Mouse (Mus musculus): ENCODE data around the gene Abca8a. TPM values are rescaled to one million over a fixed set of nuclear protein-coding genes. Genes with fewer than 3 reads are reported as not detected.

The Abca8a gene
- polyA plus RNA-seq, 1 experiment from 2014 or later = 1.5 TPM

- Histone ChIP-seq H3K4me2 (replicated peaks; ENCODE audit: low read depth) (no peak overlapping the region), H3K36me3 (ENCODE audit: control insufficient read depth, insufficient read depth) (no peaks in the 10 kb centered on the region), H3K9me3 (ENCODE audit: control insufficient read depth) (no peaks in the 10 kb centered on the region), H3K27me3 (replicated peaks; ENCODE audit: control insufficient read depth, insufficient read depth, low read length) (no peaks in the 10 kb centered on the region), H3K4me3 (ENCODE audit: low read depth, low read length) (no peak overlapping the region), H3K27ac (ENCODE audit: low read depth, low read length) (no peak overlapping the region), H3K4me1 (replicated peaks; ENCODE audit: control insufficient read depth, insufficient read depth, low read length) (no peaks in the 10 kb centered on the region), H3K9ac (ENCODE audit: low read depth, low read length) (no peak overlapping the region)
- WGBS = 65% methylated on average over 3 of the region's 3 CpGs
- no peak for ATAC-seq
- TF ChIP-seq CTCF (IDR thresholded peaks at IDR 0.05; ENCODE audit: low read depth) = no peak
Measured at GRCm38 (mm10) chr11:110053681-110054080, 42.1 kb downstream of the Abca8a start.

- no peaks in the 10 kb centered on the region for H3K4me1 ChIP-seq (replicated peaks; ENCODE audit: control insufficient read depth, insufficient read depth, low read length)
- WGBS = 95% methylated on average over 2 of the region's 2 CpGs
- no peak overlapping the region for H3K4me3 ChIP-seq (ENCODE audit: low read depth, low read length)
- no peak overlapping the region for H3K27ac ChIP-seq (ENCODE audit: low read depth, low read length)
- H3K36me3 ChIP-seq (ENCODE audit: control insufficient read depth, insufficient read depth) = no peaks in the 10 kb centered on the region
- ATAC-seq = no peak
- no peaks in the 10 kb centered on the region for H3K27me3 ChIP-seq (replicated peaks; ENCODE audit: control insufficient read depth, insufficient read depth, low read length)
- no peak overlapping the region for H3K4me2 ChIP-seq (replicated peaks; ENCODE audit: low read depth)
- TF ChIP-seq CTCF (IDR thresholded peaks at IDR 0.05; ENCODE audit: low read depth) = no peak
- no peaks in the 10 kb centered on the region for H3K9me3 ChIP-seq (ENCODE audit: control insufficient read depth)
- H3K9ac ChIP-seq (ENCODE audit: low read depth, low read length) = no peak overlapping the region
Measured at GRCm38 (mm10) chr11:110037795-110038194, 58.0 kb downstream of the Abca8a start.

- H3K9ac ChIP-seq (ENCODE audit: low read depth, low read length) = no peak overlapping the region
- no peaks in the 10 kb centered on the region for H3K36me3 ChIP-seq (ENCODE audit: control insufficient read depth, insufficient read depth)
- ATAC-seq = peak; percentile 36; the same call in 1 of the 2 replicates
- WGBS = 18% methylated on average over 7 of the region's 7 CpGs
- H3K4me2 ChIP-seq (replicated peaks; ENCODE audit: low read depth) = no peak overlapping the region
- H3K27me3 ChIP-seq (replicated peaks; ENCODE audit: control insufficient read depth, insufficient read depth, low read length) = no peaks in the 10 kb centered on the region
- H3K4me1 ChIP-seq (replicated peaks; ENCODE audit: control insufficient read depth, insufficient read depth, low read length) = no peaks in the 10 kb centered on the region
- no peak overlapping the region for H3K4me3 ChIP-seq (ENCODE audit: low read depth, low read length)
- no peaks in the 10 kb centered on the region for H3K9me3 ChIP-seq (ENCODE audit: control insufficient read depth)
- H3K27ac ChIP-seq (ENCODE audit: low read depth, low read length) = no peak overlapping the region
- no peak for TF ChIP-seq CTCF (IDR thresholded peaks at IDR 0.05; ENCODE audit: low read depth)
Measured at GRCm38 (mm10) chr11:110028913-110029695, 66.7 kb downstream of the Abca8a start.

- WGBS = 52% methylated on average over 2 of the region's 2 CpGs
- no peaks in the 10 kb centered on the region for H3K4me1 ChIP-seq (replicated peaks; ENCODE audit: control insufficient read depth, insufficient read depth, low read length)
- H3K36me3 ChIP-seq (ENCODE audit: control insufficient read depth, insufficient read depth) = no peaks in the 10 kb centered on the region
- no peak overlapping the region for H3K4me3 ChIP-seq (ENCODE audit: low read depth, low read length)
- no peak overlapping the region for H3K4me2 ChIP-seq (replicated peaks; ENCODE audit: low read depth)
- H3K9ac ChIP-seq (ENCODE audit: low read depth, low read length) = no peak overlapping the region
- H3K27me3 ChIP-seq (replicated peaks; ENCODE audit: control insufficient read depth, insufficient read depth, low read length) = no peaks in the 10 kb centered on the region
- ATAC-seq = no peak
- no peak for TF ChIP-seq CTCF (IDR thresholded peaks at IDR 0.05; ENCODE audit: low read depth)
- no peak overlapping the region for H3K27ac ChIP-seq (ENCODE audit: low read depth, low read length)
- H3K9me3 ChIP-seq (ENCODE audit: control insufficient read depth) = no peaks in the 10 kb centered on the region
Measured at GRCm38 (mm10) chr11:110010836-110011546, 84.8 kb downstream of the Abca8a start.

GRCm38 (mm10) chr11:109995624-109996023 is 100.2 kb downstream of the Abca8a start, which contains the start of gene Abca8b:
Abca8b (minus strand) TSS chr11:109995845.
- Histone ChIP-seq H3K9ac (ENCODE audit: low read depth, low read length) (peak within 1 kb of the TSS; percentile 13; the same call in 1 of the 2 replicates), H3K27me3 (replicated peaks; ENCODE audit: control insufficient read depth, insufficient read depth, low read length) (no peaks in the 10 kb centered on the region), H3K27ac (ENCODE audit: low read depth, low read length) (no peak within 1 kb of the TSS), H3K4me3 (ENCODE audit: low read depth, low read length) (peak within 1 kb of the TSS; percentile 34), H3K4me2 (replicated peaks; ENCODE audit: low read depth) (peak within 1 kb of the TSS; percentile 66), H3K9me3 (ENCODE audit: control insufficient read depth) (no peaks in the 10 kb centered on the region), H3K36me3 (ENCODE audit: control insufficient read depth, insufficient read depth) (no peaks in the 10 kb centered on the region), H3K4me1 (replicated peaks; ENCODE audit: control insufficient read depth, insufficient read depth, low read length) (no peaks in the 10 kb centered on the region)
- peak; percentile 94 for ATAC-seq
- TF ChIP-seq CTCF (IDR thresholded peaks at IDR 0.05; ENCODE audit: low read depth) = no peak; the same call in 1 of the 2 replicates
- WGBS = 1% methylated on average over 15 of the region's 15 CpGs

GRCm38 (mm10) chr11:109995013-109995412 is 100.8 kb downstream of the Abca8a start:
- Histone ChIP-seq H3K27me3 (replicated peaks; ENCODE audit: control insufficient read depth, insufficient read depth, low read length) (no peaks in the 10 kb centered on the region), H3K9me3 (ENCODE audit: control insufficient read depth) (no peaks in the 10 kb centered on the region), H3K4me2 (replicated peaks; ENCODE audit: low read depth) (peak overlapping the region; percentile 66), H3K27ac (ENCODE audit: low read depth, low read length) (no peak overlapping the region), H3K9ac (ENCODE audit: low read depth, low read length) (no peak overlapping the region), H3K4me3 (ENCODE audit: low read depth, low read length) (peak overlapping the region; percentile 34), H3K4me1 (replicated peaks; ENCODE audit: control insufficient read depth, insufficient read depth, low read length) (no peaks in the 10 kb centered on the region), H3K36me3 (ENCODE audit: control insufficient read depth, insufficient read depth) (no peaks in the 10 kb centered on the region)
- 3% methylated on average over 3 of the region's 3 CpGs for WGBS
- TF ChIP-seq CTCF (IDR thresholded peaks at IDR 0.05; ENCODE audit: low read depth) = no peak
- peak; percentile 38; the same call in 1 of the 2 replicates for ATAC-seq
